Comparison of ENCODE assay signal across 18 mouse cellular contexts in genomic region chr6:3767485-3767884, GRCm38 (mm10). TPM values are rescaled to one million over a fixed set of nuclear protein-coding genes. Genes with fewer than 3 reads are reported as not detected.
"Had no signal": no experiment of that assay in that cellular context is flagged by ENCODE, and none has a peak within 500 bp of the region (broad histone marks: within the 10 kb centered on the region; RNA-seq: fewer than 3 reads in every experiment).

No protein-coding gene starts in this region.

- H3K27ac ChIP-seq: lung, embryonic 15.5 days; macrophage; midbrain, embryonic 13.5 days; midbrain, embryonic 15.5 days; neural tube, embryonic 12.5 days; stomach, embryonic 15.5 days; stomach, postnatal 0 days had no signal

- H3K36me3 ChIP-seq: lung, embryonic 15.5 days; midbrain, embryonic 13.5 days; midbrain, embryonic 15.5 days; neural tube, embryonic 12.5 days; stomach, embryonic 15.5 days had no signal

- H3K4me2 ChIP-seq: lung, embryonic 15.5 days; midbrain, embryonic 11.5 days; midbrain, embryonic 13.5 days; midbrain, embryonic 15.5 days; neural tube, embryonic 12.5 days; stomach, embryonic 15.5 days had no signal

- H3K9me3 ChIP-seq: lung, embryonic 15.5 days; megakaryocyte, embryonic 14.5 days; midbrain, embryonic 13.5 days; midbrain, embryonic 15.5 days; neural tube, embryonic 12.5 days; stomach, embryonic 15.5 days had no signal

- DNase-seq: lung, postnatal 14 days; lung, postnatal 36 days; right cerebral cortex, postnatal 14 days; thymus, adult 2 months; thymus, postnatal 25 days; thymus, postnatal 4 days had no signal

- H3K4me3 ChIP-seq: lung, embryonic 15.5 days; megakaryocyte, embryonic 14.5 days; midbrain, embryonic 13.5 days; midbrain, embryonic 15.5 days; neural tube, embryonic 12.5 days; stomach, embryonic 15.5 days had no signal

- ATAC-seq: lung, postnatal 0 days; midbrain, embryonic 13.5 days; midbrain, embryonic 15.5 days had no signal

- H3K9ac ChIP-seq: lung, embryonic 15.5 days; midbrain, embryonic 13.5 days; midbrain, embryonic 15.5 days; neural tube, embryonic 12.5 days; stomach, embryonic 15.5 days had no signal

RNA-seq across cellular contexts. Expression of gene Calcr, which starts 3.0 kb away (rescaled TPM):
- polyA plus RNA-seq: lung, postnatal 0 days; macrophage; spleen, adult 2 months; urinary bladder, adult 2 months had no signal
